Mouse (Mus musculus) urinary bladder, postnatal 0 days (tissue): ENCODE measurements around the gene Orc6. TPM values are rescaled to one million over a fixed set of nuclear protein-coding genes. Genes with fewer than 3 reads are reported as not detected.

Source experiments
- polyA plus RNA-seq: library from polyadenylated mRNA; unstranded; fragments of >200 nt; fragmentation: Nextera tagmentation; extraction: Ambion mirVana; gene quantifications from 2 replicates; pipeline ENCODE4 v1.2.1, GENCODE M21; 2015

Gene Orc6
- polyA plus RNA-seq = 41.2 and 47.7 TPM in 2 replicates

GRCm38 (mm10) chr8:85299434-85300077, at the start of gene Orc6, which contains the start of gene Vps35:
Orc6 (plus strand) TSS chr8:85299632.
Vps35 (minus strand) TSS chr8:85299802.

Other genes starting within 250 kb of the Orc6 start
- 32.7 and 34.1 TPM in 2 replicates for gene Fbxw9, start 239.6 kb upstream of the Orc6 start, polyA plus RNA-seq
- not detected in 2 replicates for gene Gm5741, start 231.7 kb upstream of the Orc6 start, polyA plus RNA-seq
- 35.2 and 40.8 TPM in 2 replicates for gene Dhps, start 227.9 kb upstream of the Orc6 start, polyA plus RNA-seq
- gene Wdr83os, start 218.9 kb upstream of the Orc6 start, polyA plus RNA-seq = 111 and 116 TPM in 2 replicates
- gene Wdr83, start 218.3 kb upstream of the Orc6 start, polyA plus RNA-seq = 22.6 and 23.3 TPM in 2 replicates
- 31.1 and 48.4 TPM in 2 replicates for gene Man2b1, start 216.4 kb upstream of the Orc6 start, polyA plus RNA-seq
- gene Zfp791, start 176.5 kb upstream of the Orc6 start, polyA plus RNA-seq = 1.5 and 1.9 TPM in 2 replicates
- not detected in 2 replicates for gene Cks1brt, start 147.7 kb upstream of the Orc6 start, polyA plus RNA-seq
- gene Olfr371, start 73.6 kb upstream of the Orc6 start, polyA plus RNA-seq = not detected in 2 replicates
- gene Vps35, start 170 bp downstream of the Orc6 start, polyA plus RNA-seq = 111 and 128 TPM in 2 replicates
- 0.17 and 0.40 TPM in 2 replicates for gene Mylk3, start 86.7 kb downstream of the Orc6 start, polyA plus RNA-seq
- 41.5 and 44.2 TPM in 2 replicates for gene 4921524J17Rik, start 133.2 kb downstream of the Orc6 start, polyA plus RNA-seq
- gene Gpt2, start 192.9 kb downstream of the Orc6 start, polyA plus RNA-seq = 10.7 and 11.9 TPM in 2 replicates